Comparison of ENCODE assay signal across 8 mouse cellular contexts in the genomic region with DNA sequence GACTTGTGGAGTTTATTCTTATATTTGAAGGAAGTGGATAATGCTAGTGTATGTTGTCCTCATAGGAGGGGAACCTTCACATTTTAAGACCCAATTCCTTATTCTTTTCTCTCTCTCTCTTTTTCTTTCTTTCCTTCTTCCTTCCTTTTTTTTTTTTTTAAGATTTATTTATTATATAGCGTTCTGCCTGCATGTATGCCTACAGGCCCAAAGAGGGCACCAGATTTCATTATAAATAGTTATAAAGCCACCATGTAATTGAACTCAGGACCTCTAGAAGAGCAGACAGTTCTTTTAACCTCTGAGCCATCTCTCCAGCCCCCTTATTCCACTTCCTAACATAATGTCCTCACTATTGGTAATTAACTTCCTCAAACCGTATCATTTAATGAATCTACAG. TPM values are rescaled to one million over a fixed set of nuclear protein-coding genes. Genes with fewer than 3 reads are reported as not detected.
DNase-seq lines count a peak whose midpoint lies in the region; ATAC-seq and TF ChIP-seq lines count a peak whose summit lies in the region.

No protein-coding gene starts in this region.

- peak overlapping the region; percentile 84 for H3K27ac ChIP-seq in heart, embryonic 16.5 days (ENCODE audit: low read length)
- H3K27ac ChIP-seq in MEL (ENCODE audit: control insufficient read depth, low read depth, low read length): peak overlapping the region; percentile 32; the same call in 1 of the 2 replicates
- H3K27ac ChIP-seq in forebrain, embryonic 15.5 days (replicated peaks): peak overlapping the region; percentile 84

- peak overlapping the region; percentile 76 for H3K9ac ChIP-seq in heart, embryonic 16.5 days (ENCODE audit: low read length)
- H3K9ac ChIP-seq in MEL (ENCODE audit: control insufficient read depth, low read depth, low read length, poor library complexity, severe bottlenecking): peak overlapping the region; percentile 59
- H3K9ac ChIP-seq in forebrain, embryonic 15.5 days (replicated peaks): peak overlapping the region; percentile 64

- TF ChIP-seq EP300 in MEL (IDR thresholded peaks at IDR 0.05; ENCODE audit: low read depth in 1 of 2, low read length in 2 of 2): no peak

- intact Hi-C loops in heart, postnatal 36 days (cut with DNase I): loop anchor here (5.0 kb wide), 2 partner anchors 86 to 101 kb away; partner anchors contain the start of genes Cebpz and Ndufaf7
- intact Hi-C loops in left cerebral cortex, postnatal 10 days (cut with DNase I): loop anchor here (5.0 kb wide), 1 partner anchor 81 kb away; the partner anchor contains the start of gene Cebpzos

- H3K27me3 ChIP-seq in heart, embryonic 16.5 days (ENCODE audit: control insufficient read depth, insufficient read depth, low read length): no peaks in the 10 kb centered on the region
- no peaks in the 10 kb centered on the region for H3K27me3 ChIP-seq in MEL (ENCODE audit: control insufficient read depth in 1 of 2, insufficient read depth in 2 of 2, low read length in 2 of 2)
- H3K27me3 ChIP-seq in forebrain, embryonic 15.5 days: no peaks in the 10 kb centered on the region

- 0 out of 2 replicates have a peak, but pooled peaks cover 5% of the 10 kb centered on the region for H3K4me1 ChIP-seq in heart, embryonic 16.5 days (ENCODE audit: control insufficient read depth, insufficient read depth, low read length)
- peaks cover 0 to 9% of the 10 kb centered on the region in 2 experiments; a peak in 2 of 4 replicates for H3K4me1 ChIP-seq in MEL (ENCODE audit: control insufficient read depth in 1 of 2, insufficient read depth in 2 of 2, low read length in 2 of 2)
- H3K4me1 ChIP-seq in forebrain, embryonic 15.5 days: peaks cover 19% of the 10 kb centered on the region

- peak; percentile 19 for TF ChIP-seq RAD21 in MEL (IDR thresholded peaks at IDR 0.05; ENCODE audit: low read depth, low read length)

- no peak for ATAC-seq in heart, embryonic 16.5 days (replicated peaks; ENCODE audit: extremely low read depth, insufficient read depth, low FRiP score)
- no peak for ATAC-seq in forebrain, embryonic 15.5 days (replicated peaks)
- ATAC-seq in megakaryocyte-erythroid progenitor cell, adult 5-6 weeks (replicated peaks; ENCODE audit: low FRiP score, low TSS enrichment, poor library complexity, severe bottlenecking): peak; percentile 9; the same call in 1 of the 2 replicates

- H3K4me2 ChIP-seq in heart, embryonic 16.5 days (ENCODE audit: low read depth, low read length): peak overlapping the region; percentile 91
- peak overlapping the region; percentile 81 for H3K4me2 ChIP-seq in forebrain, embryonic 15.5 days (replicated peaks)

- H3K36me3 ChIP-seq in heart, embryonic 16.5 days (ENCODE audit: control insufficient read depth, insufficient read depth): peaks cover 20% of the 10 kb centered on the region
- H3K36me3 ChIP-seq in MEL (ENCODE audit: control insufficient read depth in 1 of 2, insufficient read depth in 2 of 2, low read length in 2 of 2): peaks cover 0 to 10% of the 10 kb centered on the region in 2 experiments; a peak in 2 of 4 replicates
- H3K36me3 ChIP-seq in forebrain, embryonic 15.5 days: peaks cover 22% of the 10 kb centered on the region

- peak in 1 of 3 experiments; percentile 15; a peak in 2 of 6 replicates for TF ChIP-seq CTCF in MEL (IDR thresholded peaks at IDR 0.05 in 2 of 3, conservative IDR thresholded peaks at IDR 0.05 in 1 of 3; ENCODE audit: control insufficient read depth in 1 of 3, insufficient read depth in 1 of 3, low read depth in 2 of 3, low read length in 3 of 3, poor library complexity in 1 of 3, severe bottlenecking in 1 of 3)

- peaks cover 4% of the 10 kb centered on the region; the same call in 1 of the 2 replicates for H3K79me2 ChIP-seq in MEL (ENCODE audit: control insufficient read depth, insufficient read depth, low read length, poor library complexity)

- WGBS in heart, embryonic 16.5 days: 28% methylated on average over 2 of the region's 2 CpGs
- WGBS in forebrain, embryonic 15.5 days: 15% methylated on average over 2 of the region's 2 CpGs

- H3K4me3 ChIP-seq in heart, embryonic 16.5 days (ENCODE audit: low read length): peak overlapping the region; percentile 94
- peak overlapping the region; percentile 60 to 90 for H3K4me3 ChIP-seq in MEL (ENCODE audit: control insufficient read depth in 1 of 2, insufficient read depth in 1 of 2, low read depth in 2 of 2, low read length in 2 of 2)
- H3K4me3 ChIP-seq in forebrain, embryonic 15.5 days: peak overlapping the region; percentile 62

- DNase-seq in heart, postnatal 36 days: no peak
- DNase-seq in MEL (ENCODE audit: low read depth, low spot score): peak; percentile 50
- DNase-seq in left cerebral cortex, postnatal 10 days (ENCODE audit: extremely low spot score in 1 of 2, low spot score in 2 of 2): no peak
- DNase-seq in adrenal gland, postnatal 36 days: no peak
- no peak for DNase-seq in cerebellum, postnatal 36 days

- TF ChIP-seq POLR2A in MEL (IDR thresholded peaks at IDR 0.05; ENCODE audit: control insufficient read depth in 1 of 2, insufficient read depth in 1 of 2, low read depth in 1 of 2, low read length in 2 of 2, poor library complexity in 1 of 2): no peak

- no peaks in the 10 kb centered on the region for H3K9me3 ChIP-seq in heart, embryonic 16.5 days (replicated peaks; ENCODE audit: control insufficient read depth, low read length)
- no peaks in the 10 kb centered on the region for H3K9me3 ChIP-seq in MEL (replicated peaks; ENCODE audit: insufficient read depth, low read length)
- no peaks in the 10 kb centered on the region for H3K9me3 ChIP-seq in forebrain, embryonic 15.5 days

TF ChIP-seq in MEL, 35 proteins besides CTCF, POLR2A, EP300 and RAD21:
- TF ChIP-seq SMC3 (IDR thresholded peaks at IDR 0.05; ENCODE audit: low read depth, low read length) (0 out of 2 replicates have a peak, but pooled peaks have one; percentile 4), POLR2AphosphoS2 (IDR thresholded peaks at IDR 0.05; ENCODE audit: low read length) (no peak), GATA1 (IDR thresholded peaks at IDR 0.05; ENCODE audit: low read depth, low read length) (no peak), MAFK (IDR thresholded peaks at IDR 0.05; ENCODE audit: borderline replicate concordance, low read depth, low read length) (no peak), CHD1 (IDR thresholded peaks at IDR 0.05; ENCODE audit: low read depth, low read length) (0 out of 2 replicates have a peak, but pooled peaks have one; percentile 61), MAX (IDR thresholded peaks at IDR 0.05; ENCODE audit: low read length) (no peak), ZNF384 (IDR thresholded peaks at IDR 0.05; ENCODE audit: low read depth, low read length) (peak; percentile 81)
TF ChIP-seq in MEL: peak in this region for 3.

RNA-seq across cellular contexts. Expression of gene Gpatch11, which starts 0.7 kb away (rescaled TPM):
- 38.5 and 43.7 TPM in 2 replicates for polyA plus RNA-seq in heart, embryonic 16.5 days (2015; fragmentation: Nextera tagmentation; extraction: Ambion mirVana)
- 10 to 100 TPM; 28.4 to 28.5 TPM for total RNA-seq in heart, postnatal 36 days (2021)
- 9.5 and 10.3 TPM in 2 replicates for total RNA-seq in MEL (2012; rRNA removed)
- 10 to 100 TPM in 1 of 2 experiments, not detected in 1; 12.4 TPM for polyA plus RNA-seq in MEL (2012; ENCODE audit: insufficient read depth in 1 of 2, insufficient read length in 2 of 2, low read depth in 1 of 2, low replicate concordance in 2 of 2, missing spikeins in 1 of 2)
- 44.0 and 52.4 TPM in 2 replicates for polyA plus RNA-seq in forebrain, embryonic 15.5 days (2015; fragmentation: Nextera tagmentation; extraction: Ambion mirVana)
- 5.2 and 10.2 TPM in 2 replicates for total RNA-seq in megakaryocyte-erythroid progenitor cell, adult 5-6 weeks (2014; fragmentation: Nextera tagmentation)
- 14.0 and 28.0 TPM in 2 replicates for total RNA-seq in megakaryocyte-erythroid progenitor cell, adult 5-6 weeks (2017)
- total RNA-seq in left cerebral cortex, postnatal 10 days (2021): 10 to 100 TPM; 33.3 to 33.7 TPM
- total RNA-seq in adrenal gland, postnatal 36 days (2021): 10 to 100 TPM; 26.5 to 28.3 TPM

RNA-seq across cellular contexts. Expression of gene Heatr5b, which starts 0.9 kb away (rescaled TPM):
- 24.7 and 28.7 TPM in 2 replicates for polyA plus RNA-seq in heart, embryonic 16.5 days (2015; fragmentation: Nextera tagmentation; extraction: Ambion mirVana)
- total RNA-seq in heart, postnatal 36 days (2021): 10 to 100 TPM; 42.5 to 44.8 TPM
- 9.8 and 10.4 TPM in 2 replicates for total RNA-seq in MEL (2012; rRNA removed)
- polyA plus RNA-seq in MEL (2012; ENCODE audit: insufficient read depth in 1 of 2, insufficient read length in 2 of 2, low read depth in 1 of 2, low replicate concordance in 2 of 2, missing spikeins in 1 of 2): 10 to 100 TPM in 1 of 2 experiments, not detected in 1; 19.9 TPM
- polyA plus RNA-seq in forebrain, embryonic 15.5 days (2015; fragmentation: Nextera tagmentation; extraction: Ambion mirVana): 20.3 and 23.1 TPM in 2 replicates
- total RNA-seq in megakaryocyte-erythroid progenitor cell, adult 5-6 weeks (2014; fragmentation: Nextera tagmentation): 25.4 TPM in 2 replicates
- total RNA-seq in megakaryocyte-erythroid progenitor cell, adult 5-6 weeks (2017): 13.8 and 18.5 TPM in 2 replicates
- 10 to 100 TPM; 50.0 to 51.1 TPM for total RNA-seq in left cerebral cortex, postnatal 10 days (2021)
- total RNA-seq in adrenal gland, postnatal 36 days (2021): 10 to 100 TPM; 37.3 to 38.3 TPM

RNA-seq across cellular contexts. Expression of gene Eif2ak2, which starts 46.3 kb away (rescaled TPM):
- polyA plus RNA-seq in heart, embryonic 16.5 days (2015; fragmentation: Nextera tagmentation; extraction: Ambion mirVana): 9.6 and 10.4 TPM in 2 replicates
- 10 to 100 TPM; 10.2 to 10.7 TPM for total RNA-seq in heart, postnatal 36 days (2021)
- 10.2 and 14.1 TPM in 2 replicates for total RNA-seq in MEL (2012; rRNA removed)
- 10 to 100 TPM in 1 of 2 experiments, not detected in 1; 18.1 TPM for polyA plus RNA-seq in MEL (2012; ENCODE audit: insufficient read depth in 1 of 2, insufficient read length in 2 of 2, low read depth in 1 of 2, low replicate concordance in 2 of 2, missing spikeins in 1 of 2)
- polyA plus RNA-seq in forebrain, embryonic 15.5 days (2015; fragmentation: Nextera tagmentation; extraction: Ambion mirVana): 2.3 and 3.1 TPM in 2 replicates
- total RNA-seq in megakaryocyte-erythroid progenitor cell, adult 5-6 weeks (2014; fragmentation: Nextera tagmentation): 30.1 and 37.5 TPM in 2 replicates
- 54.7 and 66.3 TPM in 2 replicates for total RNA-seq in megakaryocyte-erythroid progenitor cell, adult 5-6 weeks (2017)
- total RNA-seq in left cerebral cortex, postnatal 10 days (2021): 1 to 10 TPM; 5.0 to 7.2 TPM
- total RNA-seq in adrenal gland, postnatal 36 days (2021): 10 to 100 TPM; 29.3 to 33.2 TPM

Comparison
In these comparisons a context has a peak if more than half of its experiments do, and no peak if none do; other contexts are left out.
1. H3K27ac ChIP-seq: peak in every context shown above with its lines; median percentile 84 in heart, embryonic 16.5 days; 84 in forebrain, embryonic 15.5 days; 32 in MEL.